Mouse (Mus musculus) 3T3-L1 (cell line): ENCODE data around the gene Agpat2.

ENCODE experiments used
- DNase-seq: peaks from one replicate; pipeline ENCODE4 v3.0.0-alpha.2; 2015; ENCODE audit warnings: low read depth, low spot score

Agpat2 gene

GRCm38 (mm10) chr2:26626081-26626480, 21.9 kb upstream of the Agpat2 start:
- DNase-seq, result no peak

GRCm38 (mm10) chr2:26625419-26625818, 21.2 kb upstream of the Agpat2 start:
- no peak for DNase-seq

DNA sequence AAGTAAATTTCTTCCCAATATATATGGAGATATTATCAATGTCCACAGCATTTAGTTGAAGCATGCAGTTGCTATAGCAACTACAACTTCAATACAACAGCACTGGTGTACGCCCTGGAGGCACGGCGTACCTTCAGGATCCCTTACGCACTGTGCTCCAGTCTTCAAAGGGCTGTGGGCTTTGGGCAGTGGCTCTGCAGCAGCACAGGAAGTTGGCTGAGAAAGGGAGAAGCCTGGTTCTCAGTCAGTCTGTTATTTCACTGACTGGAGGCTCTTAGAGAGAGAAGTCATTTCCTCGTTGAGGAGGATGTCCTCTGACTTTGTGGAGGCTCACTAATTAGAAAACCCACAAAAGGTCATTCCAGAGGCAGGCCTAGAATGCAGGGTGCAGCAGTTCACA, 18.8 kb upstream of the Agpat2 start:
- no peak for DNase-seq

DNA sequence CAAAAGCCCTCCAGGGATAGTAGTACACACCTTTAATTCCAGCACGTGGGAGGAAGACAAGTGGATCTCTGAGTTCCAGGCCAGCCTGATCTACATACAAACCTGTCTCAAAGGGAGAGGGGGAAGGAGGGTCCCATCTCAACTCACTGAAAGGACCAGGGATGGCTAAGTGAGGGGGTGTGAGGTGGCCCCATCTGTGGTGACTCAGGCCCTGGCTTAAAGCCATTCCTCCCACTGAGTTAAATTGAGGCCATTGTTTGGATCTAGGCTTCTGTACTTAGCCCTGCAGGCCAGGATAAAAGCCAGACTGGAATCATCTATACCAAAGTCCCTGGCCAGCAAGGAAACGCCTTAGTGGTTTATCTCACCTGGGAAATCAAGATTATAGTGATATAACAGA, 17.0 kb upstream of the Agpat2 start:
- peak; percentile 63 for DNase-seq

DNA sequence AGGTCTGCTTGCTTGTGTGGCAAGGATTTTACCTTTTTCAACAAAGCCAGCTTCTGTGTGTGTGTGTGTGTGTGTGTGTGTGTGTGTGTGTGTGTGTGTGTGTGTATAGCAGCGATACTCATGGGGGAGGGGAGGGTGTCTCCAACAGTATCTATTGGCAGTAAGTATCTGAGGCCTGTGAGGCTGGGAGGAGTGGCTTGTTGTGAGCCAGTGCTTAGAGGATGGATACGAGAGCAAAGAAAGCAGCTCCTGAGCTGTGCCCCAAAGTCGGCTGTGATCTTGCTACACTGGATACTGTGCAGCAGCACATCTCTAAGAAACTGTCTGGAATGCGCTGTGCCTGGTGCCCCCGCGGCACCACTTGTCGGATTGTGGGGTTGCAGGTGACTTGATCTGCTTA, 13.7 kb upstream of the Agpat2 start:
- DNase-seq, result no peak

GRCm38 (mm10) chr2:26617331-26617730, 13.1 kb upstream of the Agpat2 start:
- no peak for DNase-seq

- DNase-seq, result no peak
These were observed 11.4 kb upstream of the Agpat2 start for GRCm38 (mm10) chr2:26615459-26616124.

- DNase-seq, result no peak
These were observed 10.7 kb upstream of the Agpat2 start for GRCm38 (mm10) chr2:26614903-26615302.

DNA sequence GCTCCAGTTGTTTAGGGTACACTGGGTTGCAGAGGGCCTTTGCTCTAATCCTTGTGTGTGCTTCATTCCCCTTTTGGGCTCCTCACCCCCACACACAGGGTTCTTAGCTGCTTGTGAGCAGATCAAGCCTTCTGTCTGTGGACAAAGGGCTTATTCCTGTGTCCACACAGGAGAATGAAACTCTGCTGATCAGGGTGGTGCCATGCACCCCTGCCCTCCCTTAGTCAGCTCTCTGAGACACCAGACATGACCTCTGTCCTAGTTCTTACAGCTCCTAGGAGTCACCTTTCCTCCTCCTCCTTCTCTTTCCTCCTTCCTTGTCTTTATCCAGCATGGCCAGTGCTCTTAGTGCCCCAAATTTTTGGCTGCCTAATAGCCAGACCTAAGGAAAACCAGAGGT, 7.7 kb upstream of the Agpat2 start:
- no peak for DNase-seq

DNA sequence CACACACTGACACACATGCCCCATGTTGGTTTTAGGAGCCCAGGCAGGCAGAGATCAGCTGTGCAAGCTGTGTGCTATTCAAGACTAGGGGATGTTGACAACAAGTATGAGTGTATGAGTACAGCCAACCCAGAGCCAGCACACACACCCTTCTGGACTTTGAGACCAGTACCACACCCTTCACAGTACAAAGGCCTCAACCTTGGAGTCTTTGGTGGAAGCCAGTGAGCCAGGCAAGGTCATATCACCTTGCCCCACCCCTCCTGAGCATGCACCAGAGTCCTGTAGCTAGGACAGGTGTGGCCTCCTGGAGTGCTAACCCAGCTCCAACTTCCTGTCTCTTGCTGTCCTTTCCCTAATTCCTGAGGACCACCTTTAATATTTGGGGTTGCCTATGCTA, 6.8 kb upstream of the Agpat2 start:
- no peak for DNase-seq

GRCm38 (mm10) chr2:26610526-26610925, 6.3 kb upstream of the Agpat2 start:
- DNase-seq, result peak; percentile 84

- DNase-seq, result no peak
These were observed 5.0 kb upstream of the Agpat2 start for GRCm38 (mm10) chr2:26609261-26609661.

DNA sequence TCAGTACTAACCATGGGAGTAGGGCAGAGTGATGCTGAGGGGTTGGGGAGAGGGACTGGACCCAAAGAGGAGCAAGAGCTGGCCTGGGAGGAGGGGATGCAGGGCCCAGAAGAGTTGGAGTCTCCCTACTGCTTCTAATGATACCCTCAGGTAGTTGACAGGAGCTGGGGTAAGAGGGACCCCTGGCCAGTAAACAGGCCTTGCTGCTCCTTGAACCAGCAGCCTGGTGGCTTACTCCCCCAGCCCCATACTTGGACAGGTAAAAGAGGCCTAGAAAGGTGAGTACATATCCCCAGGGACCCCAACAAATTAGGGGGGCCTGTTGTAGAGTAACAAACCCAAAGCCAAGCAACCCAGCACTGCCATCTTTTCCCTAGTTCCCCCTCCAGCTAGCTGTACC, 4.6 kb upstream of the Agpat2 start:
- no peak for DNase-seq

GRCm38 (mm10) chr2:26607056-26607910, 3.1 kb upstream of the Agpat2 start:
- no peak for DNase-seq

GRCm38 (mm10) chr2:26606579-26606978, 2.4 kb upstream of the Agpat2 start:
- DNase-seq, result no peak

DNA sequence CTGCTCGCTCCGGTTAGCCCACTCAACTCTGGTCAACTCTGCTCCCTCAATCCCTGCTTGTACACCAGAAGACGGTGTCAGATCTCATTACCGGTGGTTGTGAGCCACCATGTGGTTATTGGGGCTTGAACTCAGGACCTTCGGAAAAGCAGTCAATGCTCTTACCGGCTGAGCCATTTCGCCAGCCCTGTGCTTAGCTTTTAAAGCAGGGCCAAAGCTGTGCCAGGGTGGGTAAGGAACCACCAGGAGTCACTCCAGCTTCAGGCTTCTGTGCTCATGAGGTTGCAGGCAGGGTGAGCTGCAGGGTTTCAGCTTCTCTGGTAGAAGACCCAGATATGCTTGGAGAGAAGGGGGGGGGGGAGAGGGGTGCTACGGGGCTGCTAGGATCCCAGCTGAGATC, 1.1 kb upstream of the Agpat2 start:
- DNase-seq, result no peak

GRCm38 (mm10) chr2:26603159-26603558, 1.1 kb downstream of the Agpat2 start:
- DNase-seq, result no peak

GRCm38 (mm10) chr2:26602631-26603030, 1.6 kb downstream of the Agpat2 start:
- no peak for DNase-seq

DNA sequence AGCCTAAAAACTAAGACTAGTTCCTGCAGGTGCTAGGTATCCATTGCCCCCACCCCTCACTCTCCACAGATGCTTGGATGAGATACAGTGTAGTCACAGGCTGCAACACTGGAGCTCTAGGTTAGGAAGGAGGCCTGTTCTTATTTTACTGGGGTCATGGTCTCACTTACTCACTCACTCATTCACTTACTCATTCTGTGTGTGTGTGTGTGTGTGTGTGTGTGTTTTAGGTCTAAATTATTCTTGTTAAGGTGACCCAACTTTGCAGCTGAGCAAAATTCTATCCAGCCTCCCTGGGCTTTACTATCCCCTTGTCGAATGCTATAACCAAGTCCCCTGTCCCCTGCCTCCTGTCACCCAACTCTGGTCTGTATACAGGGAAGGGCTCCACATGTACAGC, 2.6 kb downstream of the Agpat2 start:
- DNase-seq, result no peak

DNA sequence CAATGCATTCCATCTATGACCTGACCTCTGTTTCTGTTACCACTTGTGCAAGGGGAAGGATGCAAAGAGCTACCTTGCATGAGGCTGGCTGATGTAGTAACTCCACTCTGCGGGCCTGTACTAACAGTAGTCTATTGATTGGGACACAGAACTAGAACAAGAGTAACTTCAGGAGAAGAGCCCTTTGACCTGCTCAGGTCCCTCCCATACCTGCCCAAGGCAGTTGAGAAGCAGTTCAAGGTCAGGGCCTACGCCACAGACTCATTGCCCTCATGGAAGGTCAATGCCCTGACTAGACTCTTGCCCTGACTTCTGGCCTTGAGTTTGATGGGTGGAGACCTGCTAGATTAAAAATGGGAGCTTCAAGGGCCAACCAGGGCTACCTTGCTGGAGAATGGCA, 3.6 kb downstream of the Agpat2 start:
- no peak for DNase-seq

DNA sequence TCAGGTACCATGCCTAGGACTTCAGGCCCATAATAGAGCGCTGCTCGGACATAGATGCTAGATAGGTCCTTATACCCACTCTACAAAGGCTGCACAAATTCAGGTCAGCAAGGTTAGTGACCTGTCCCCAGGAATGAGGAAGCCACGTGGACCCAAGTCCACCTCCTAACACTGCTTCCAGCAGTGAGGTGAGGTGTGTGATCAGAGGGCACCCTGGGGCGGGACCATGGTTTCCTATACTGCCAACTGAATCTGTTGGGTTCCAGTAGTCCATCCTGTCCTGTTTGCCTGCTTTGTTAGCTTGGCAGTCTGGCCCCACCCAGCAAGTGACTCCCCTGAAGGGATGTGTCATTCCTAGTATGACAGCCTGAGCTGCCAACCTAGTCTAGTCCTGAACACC, 4.3 kb downstream of the Agpat2 start:
- no peak for DNase-seq

DNA sequence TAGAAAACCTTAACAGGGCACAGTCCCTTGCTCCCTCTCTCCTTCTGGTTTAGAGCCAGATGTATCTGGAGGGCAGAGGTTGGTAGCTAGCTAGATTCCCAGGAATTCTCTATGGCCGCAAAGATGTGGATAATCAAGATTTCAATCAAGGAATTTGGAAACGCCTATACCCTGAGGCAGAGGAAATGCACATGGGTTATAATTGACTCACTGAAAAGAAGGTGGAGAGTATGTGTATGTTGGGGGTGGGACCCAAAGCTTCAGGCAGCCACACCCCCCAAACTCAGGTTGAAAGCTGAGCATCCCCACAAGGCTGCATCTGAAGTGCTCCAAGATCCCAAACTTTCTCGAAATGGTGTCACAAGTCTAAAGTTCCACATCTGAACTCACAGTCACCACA, 5.8 kb downstream of the Agpat2 start:
- peak; percentile 83 for DNase-seq

- no peak for DNase-seq
These were observed 6.4 kb downstream of the Agpat2 start for GRCm38 (mm10) chr2:26597810-26598209.
